In genomic region chr19:53779402-53779801, GRCm38 (mm10) we compare ENCODE assay signal across 26 mouse cellular contexts.
DNase-seq lines count a peak whose midpoint lies in the region; ATAC-seq and TF ChIP-seq lines count a peak whose summit lies in the region.
"Had no signal": no experiment of that assay in that cellular context is flagged by ENCODE, and none has a peak within 500 bp of the region (broad histone marks: within the 10 kb centered on the region; RNA-seq: fewer than 3 reads in every experiment).

No protein-coding gene starts in this region.

- 83% methylated on average over 9 of the region's 9 CpGs for WGBS in embryonic facial prominence, embryonic 12.5 days
- 82% methylated on average over 9 of the region's 9 CpGs for WGBS in embryonic facial prominence, embryonic 10.5 days
- WGBS in heart, embryonic 13.5 days: 55% methylated on average over 9 of the region's 9 CpGs
- WGBS in heart, postnatal 0 days: 50% methylated on average over 9 of the region's 9 CpGs
- WGBS in liver, embryonic 15.5 days (ENCODE audit: insufficient replicate concordance): 63% methylated on average over 9 of the region's 9 CpGs
- 86% methylated on average over 9 of the region's 9 CpGs for WGBS in hindbrain, embryonic 16.5 days

- no peaks in the 10 kb centered on the region for H3K9me3 ChIP-seq in embryonic facial prominence, embryonic 12.5 days
- no peaks in the 10 kb centered on the region for H3K9me3 ChIP-seq in embryonic facial prominence, embryonic 10.5 days
- H3K9me3 ChIP-seq in heart, embryonic 13.5 days: no peaks in the 10 kb centered on the region
- no peaks in the 10 kb centered on the region for H3K9me3 ChIP-seq in heart, postnatal 0 days (replicated peaks; ENCODE audit: control insufficient read depth, low read length)
- no peaks in the 10 kb centered on the region for H3K9me3 ChIP-seq in liver, embryonic 15.5 days (replicated peaks)
- H3K9me3 ChIP-seq in hindbrain, embryonic 16.5 days (ENCODE audit: control insufficient read depth, low read length): no peaks in the 10 kb centered on the region
- H3K9me3 ChIP-seq: limb, embryonic 15.5 days; midbrain, embryonic 15.5 days; neural tube, embryonic 15.5 days; stomach, embryonic 15.5 days had no signal

- H3K9ac ChIP-seq in embryonic facial prominence, embryonic 12.5 days: 0 out of 2 replicates have a peak overlapping the region, but pooled peaks have one; percentile 15
- H3K9ac ChIP-seq in heart, embryonic 13.5 days: no peak overlapping the region
- H3K9ac ChIP-seq in heart, postnatal 0 days (replicated peaks; ENCODE audit: low read depth, low read length): no peak overlapping the region; the same call in 1 of the 2 replicates
- H3K9ac ChIP-seq in liver, embryonic 15.5 days: no peak overlapping the region
- H3K9ac ChIP-seq in hindbrain, embryonic 16.5 days (ENCODE audit: low read depth, low read length): no peak overlapping the region
- H3K9ac ChIP-seq: limb, embryonic 15.5 days; midbrain, embryonic 15.5 days; neural tube, embryonic 15.5 days; stomach, embryonic 15.5 days had no signal

- H3K27me3 ChIP-seq in embryonic facial prominence, embryonic 12.5 days: no peaks in the 10 kb centered on the region
- H3K27me3 ChIP-seq in embryonic facial prominence, embryonic 10.5 days (replicated peaks; ENCODE audit: low read depth, poor library complexity, severe bottlenecking): 0 out of 2 replicates have a peak, but pooled peaks cover 5% of the 10 kb centered on the region
- H3K27me3 ChIP-seq in heart, embryonic 13.5 days (replicated peaks): no peaks in the 10 kb centered on the region
- no peaks in the 10 kb centered on the region for H3K27me3 ChIP-seq in heart, postnatal 0 days (ENCODE audit: control insufficient read depth, insufficient read depth, low read length)
- H3K27me3 ChIP-seq in liver, embryonic 15.5 days: no peaks in the 10 kb centered on the region
- no peaks in the 10 kb centered on the region; the same call in 1 of the 2 replicates for H3K27me3 ChIP-seq in hindbrain, embryonic 16.5 days (replicated peaks; ENCODE audit: control insufficient read depth, insufficient read depth, low read length)
- H3K27me3 ChIP-seq: limb, embryonic 15.5 days; midbrain, embryonic 15.5 days; neural tube, embryonic 15.5 days; stomach, embryonic 15.5 days had no signal

- H3K36me3 ChIP-seq in embryonic facial prominence, embryonic 12.5 days: no peaks in the 10 kb centered on the region
- no peaks in the 10 kb centered on the region for H3K36me3 ChIP-seq in embryonic facial prominence, embryonic 10.5 days (replicated peaks)
- no peaks in the 10 kb centered on the region for H3K36me3 ChIP-seq in heart, embryonic 13.5 days
- no peaks in the 10 kb centered on the region for H3K36me3 ChIP-seq in heart, postnatal 0 days (replicated peaks; ENCODE audit: control insufficient read depth, insufficient read depth, low read length)
- H3K36me3 ChIP-seq in liver, embryonic 15.5 days (replicated peaks): no peaks in the 10 kb centered on the region
- no peaks in the 10 kb centered on the region for H3K36me3 ChIP-seq in hindbrain, embryonic 16.5 days (ENCODE audit: control insufficient read depth, insufficient read depth, low read length)
- H3K36me3 ChIP-seq: limb, embryonic 15.5 days; midbrain, embryonic 15.5 days; neural tube, embryonic 15.5 days; stomach, embryonic 15.5 days had no signal

- no peak overlapping the region for H3K27ac ChIP-seq in embryonic facial prominence, embryonic 12.5 days
- H3K27ac ChIP-seq in embryonic facial prominence, embryonic 10.5 days (replicated peaks): no peak overlapping the region
- peak overlapping the region; percentile 20; the same call in 1 of the 2 replicates for H3K27ac ChIP-seq in heart, embryonic 13.5 days (replicated peaks)
- H3K27ac ChIP-seq in heart, postnatal 0 days (ENCODE audit: low read depth): peak overlapping the region; percentile 32
- H3K27ac ChIP-seq in liver, embryonic 15.5 days (replicated peaks): peak overlapping the region; percentile 49
- no peak overlapping the region for H3K27ac ChIP-seq in hindbrain, embryonic 16.5 days (ENCODE audit: low read depth, low read length)
- H3K27ac ChIP-seq: hindbrain, postnatal 0 days; kidney, postnatal 0 days; layer of hippocampus, adult 2 months; limb, embryonic 15.5 days; midbrain, embryonic 15.5 days; neural tube, embryonic 15.5 days; stomach, embryonic 15.5 days had no signal

- DNase-seq in embryonic facial prominence, embryonic 10.5 days (ENCODE audit: low spot score): no peak
- no peak for DNase-seq in heart, postnatal 10 days
- DNase-seq in heart, postnatal 0 days (ENCODE audit: low spot score): no peak
- DNase-seq: adrenal gland, postnatal 14 days; cerebellum, adult 11-12 months; cerebellum, postnatal 25 days; embryo, embryonic 11 days; kidney, adult 18-20 months; layer of hippocampus, postnatal 36 days; right cerebral cortex, postnatal 14 days; thymus, adult 18-20 months; thymus, postnatal 4 days had no signal

- TF ChIP-seq CTCF in heart, postnatal 0 days (IDR thresholded peaks at IDR 0.05; ENCODE audit: low read depth): no peak

- TF ChIP-seq EP300 in heart, postnatal 0 days (IDR thresholded peaks at IDR 0.05; ENCODE audit: low read depth): no peak

- H3K4me2 ChIP-seq in embryonic facial prominence, embryonic 12.5 days (replicated peaks): no peak overlapping the region
- no peak overlapping the region for H3K4me2 ChIP-seq in heart, embryonic 13.5 days
- H3K4me2 ChIP-seq in heart, postnatal 0 days (ENCODE audit: low read depth, low read length): no peak overlapping the region
- H3K4me2 ChIP-seq in liver, embryonic 15.5 days: no peak overlapping the region
- no peak overlapping the region for H3K4me2 ChIP-seq in hindbrain, embryonic 16.5 days (ENCODE audit: low read length)
- H3K4me2 ChIP-seq: limb, embryonic 15.5 days; midbrain, embryonic 15.5 days; neural tube, embryonic 15.5 days; stomach, embryonic 15.5 days had no signal

- ATAC-seq in embryonic facial prominence, embryonic 12.5 days (ENCODE audit: insufficient number of reproducible peaks, insufficient read depth, low FRiP score, low TSS enrichment): no peak
- no peak; the same call in 1 of the 2 replicates for ATAC-seq in heart, embryonic 13.5 days (ENCODE audit: extremely low read depth, insufficient number of reproducible peaks, low FRiP score, low TSS enrichment)
- ATAC-seq in heart, postnatal 0 days (ENCODE audit: insufficient read depth, low read depth): 0 out of 2 replicates have a peak, but pooled peaks have one; percentile 44
- ATAC-seq in liver, embryonic 15.5 days (ENCODE audit: insufficient read depth): peak; percentile 59
- ATAC-seq in hindbrain, embryonic 16.5 days: no peak
- ATAC-seq in CD4-positive, CD25-positive, alpha-beta regulatory T cell, adult 4 months: no peak
- ATAC-seq: hindbrain, postnatal 0 days; lung, postnatal 0 days; midbrain, embryonic 15.5 days had no signal

- no peak overlapping the region for H3K4me3 ChIP-seq in embryonic facial prominence, embryonic 12.5 days
- no peak overlapping the region for H3K4me3 ChIP-seq in embryonic facial prominence, embryonic 10.5 days
- no peak overlapping the region for H3K4me3 ChIP-seq in heart, embryonic 13.5 days
- no peak overlapping the region for H3K4me3 ChIP-seq in heart, postnatal 0 days (ENCODE audit: low read depth, low read length)
- H3K4me3 ChIP-seq in liver, embryonic 15.5 days (replicated peaks): no peak overlapping the region
- H3K4me3 ChIP-seq in hindbrain, embryonic 16.5 days (ENCODE audit: low read length): no peak overlapping the region
- H3K4me3 ChIP-seq: layer of hippocampus, adult 2 months; limb, embryonic 15.5 days; midbrain, embryonic 15.5 days; myocyte; neural tube, embryonic 15.5 days; stomach, embryonic 15.5 days had no signal

- H3K4me1 ChIP-seq in embryonic facial prominence, embryonic 12.5 days: peaks cover 3% of the 10 kb centered on the region; the same call in 1 of the 2 replicates
- peaks cover 4% of the 10 kb centered on the region; the same call in 1 of the 2 replicates for H3K4me1 ChIP-seq in embryonic facial prominence, embryonic 10.5 days
- peaks cover 43% of the 10 kb centered on the region for H3K4me1 ChIP-seq in heart, embryonic 13.5 days
- peaks cover 18% of the 10 kb centered on the region for H3K4me1 ChIP-seq in heart, postnatal 0 days (ENCODE audit: control insufficient read depth, insufficient read depth)
- peaks cover 37% of the 10 kb centered on the region for H3K4me1 ChIP-seq in liver, embryonic 15.5 days (replicated peaks)
- no peaks in the 10 kb centered on the region for H3K4me1 ChIP-seq in hindbrain, embryonic 16.5 days (ENCODE audit: control insufficient read depth, insufficient read depth, low read depth, low read length)
- H3K4me1 ChIP-seq: midbrain, embryonic 15.5 days; stomach, embryonic 15.5 days had no signal

- intact Hi-C loops in heart, postnatal 10 days (cut with DNase I): no loop called here

Comparison
In these comparisons a context has a peak if more than half of its experiments do, and no peak if none do; other contexts are left out.
1. ATAC-seq: peak in heart, postnatal 0 days (single experiment) and liver, embryonic 15.5 days (single experiment); none in embryonic facial prominence, embryonic 12.5 days (single experiment), heart, embryonic 13.5 days (single experiment), hindbrain, embryonic 16.5 days (single experiment) and CD4-positive, CD25-positive, alpha-beta regulatory T cell, adult 4 months (single experiment).
2. H3K27ac ChIP-seq: peak in heart, embryonic 13.5 days (single experiment), heart, postnatal 0 days (single experiment) and liver, embryonic 15.5 days (single experiment); none in embryonic facial prominence, embryonic 12.5 days (single experiment), embryonic facial prominence, embryonic 10.5 days (single experiment) and hindbrain, embryonic 16.5 days (single experiment).